ENCODE assay signal across 23 mouse cellular contexts in genomic region chr11:95576299-95576698, GRCm38 (mm10). TPM values are rescaled to one million over a fixed set of nuclear protein-coding genes. Genes with fewer than 3 reads are reported as not detected.
DNase-seq lines count a peak whose midpoint lies in the region; ATAC-seq and TF ChIP-seq lines count a peak whose summit lies in the region.
"Had no signal": no experiment of that assay in that cellular context is flagged by ENCODE, and none has a peak within 500 bp of the region (broad histone marks: within the 10 kb centered on the region; RNA-seq: fewer than 3 reads in every experiment).

No protein-coding gene starts in this region.

- H3K4me1 ChIP-seq in heart, embryonic 10.5 days: peaks cover 70% of the 10 kb centered on the region
- peaks cover 68% of the 10 kb centered on the region for H3K4me1 ChIP-seq in kidney, embryonic 15.5 days
- 0 out of 2 replicates have a peak, but pooled peaks cover 2% of the 10 kb centered on the region for H3K4me1 ChIP-seq in kidney, adult 2 months (ENCODE audit: control insufficient read depth, insufficient read depth, low read length)
- peaks cover 74% of the 10 kb centered on the region for H3K4me1 ChIP-seq in E14TG2a.4 (replicated peaks; ENCODE audit: low read depth, low read length)
- H3K4me1 ChIP-seq in limb, embryonic 13.5 days: peaks cover 83% of the 10 kb centered on the region

- no peak overlapping the region for H3K4me3 ChIP-seq in heart, embryonic 10.5 days
- H3K4me3 ChIP-seq in kidney, embryonic 15.5 days (replicated peaks): no peak overlapping the region
- H3K4me3 ChIP-seq in kidney, adult 2 months (ENCODE audit: insufficient read depth, low read depth, low read length): no peak overlapping the region
- H3K4me3 ChIP-seq in E14TG2a.4 (replicated peaks; ENCODE audit: low read length): peak overlapping the region; percentile 29; the same call in 1 of the 2 replicates
- no peak overlapping the region for H3K4me3 ChIP-seq in limb, embryonic 13.5 days
- H3K4me3 ChIP-seq: layer of hippocampus, adult 2 months; liver, embryonic 13.5 days had no signal

- peak overlapping the region; percentile 63 for H3K27ac ChIP-seq in heart, embryonic 10.5 days
- peak overlapping the region; percentile 45; the same call in 1 of the 2 replicates for H3K27ac ChIP-seq in kidney, embryonic 15.5 days
- H3K27ac ChIP-seq in kidney, adult 2 months (ENCODE audit: insufficient read depth, low read depth, low read length): no peak overlapping the region
- no peak overlapping the region for H3K27ac ChIP-seq in limb, embryonic 13.5 days
- H3K27ac ChIP-seq: hindbrain, embryonic 14.5 days; layer of hippocampus, adult 2 months; liver, embryonic 13.5 days had no signal

- H3K27me3 ChIP-seq in heart, embryonic 10.5 days (ENCODE audit: insufficient read depth, poor library complexity, severe bottlenecking): peaks cover 73% of the 10 kb centered on the region
- H3K27me3 ChIP-seq in kidney, embryonic 15.5 days: peaks cover 39% of the 10 kb centered on the region
- H3K27me3 ChIP-seq in kidney, adult 2 months (replicated peaks; ENCODE audit: control insufficient read depth, insufficient read depth, low read length): no peaks in the 10 kb centered on the region
- peaks cover 34% of the 10 kb centered on the region for H3K27me3 ChIP-seq in E14TG2a.4 (ENCODE audit: insufficient read depth, low read length)
- H3K27me3 ChIP-seq in limb, embryonic 13.5 days: peaks cover 88% of the 10 kb centered on the region

- DNase-seq in heart, embryonic 10.5 days (ENCODE audit: low spot score): no peak
- DNase-seq in heart, postnatal 4 days: no peak
- DNase-seq in kidney, adult 2 months: no peak
- DNase-seq in right cerebral cortex, adult 2 months (ENCODE audit: low spot score in 2 of 2): no peak
- no peak for DNase-seq in testis, postnatal 10 days (ENCODE audit: low spot score)
- DNase-seq: adrenal gland, postnatal 36 days; cerebellum, adult 9-10 months; gastrocnemius, postnatal 25 days; heart, postnatal 36 days; liver, embryonic 13.5 days; lung, adult 2 months; lung, postnatal 36 days; midbrain, embryonic 14.5 days; thymus, adult 2 months; thymus, postnatal 4 days had no signal

- H3K36me3 ChIP-seq in heart, embryonic 10.5 days: 0 out of 2 replicates have a peak, but pooled peaks cover 2% of the 10 kb centered on the region
- H3K36me3 ChIP-seq in kidney, embryonic 15.5 days: peaks cover 5% of the 10 kb centered on the region; the same call in 1 of the 2 replicates
- no peaks in the 10 kb centered on the region for H3K36me3 ChIP-seq in kidney, adult 2 months (ENCODE audit: control insufficient read depth, insufficient read depth, low read length)
- peaks cover 83% of the 10 kb centered on the region for H3K36me3 ChIP-seq in E14TG2a.4 (ENCODE audit: insufficient read depth, low read length)
- H3K36me3 ChIP-seq in limb, embryonic 13.5 days: no peaks in the 10 kb centered on the region; the same call in 1 of the 2 replicates
- H3K36me3 ChIP-seq: liver, embryonic 13.5 days had no signal

- H3K4me2 ChIP-seq in kidney, embryonic 15.5 days: no peak overlapping the region
- H3K4me2 ChIP-seq in limb, embryonic 13.5 days (replicated peaks): peak overlapping the region; percentile 9; the same call in 1 of the 2 replicates
- H3K4me2 ChIP-seq: hindbrain, embryonic 14.5 days; liver, embryonic 13.5 days had no signal

- no peak for TF ChIP-seq CTCF in kidney, adult 2 months (conservative IDR thresholded peaks at IDR 0.05; ENCODE audit: insufficient read depth, insufficient read length, low read depth, low read length)
- TF ChIP-seq CTCF in E14TG2a.4 (conservative IDR thresholded peaks at IDR 0.05; ENCODE audit: low read length): no peak

- TF ChIP-seq POLR2A in kidney, adult 2 months (IDR thresholded peaks at IDR 0.05; ENCODE audit: low read depth, low read length): no peak

- WGBS in heart, embryonic 10.5 days: 48% methylated on average over 8 of the region's 8 CpGs
- WGBS in kidney, embryonic 15.5 days: 24% methylated on average over 8 of the region's 8 CpGs
- WGBS in kidney, adult 2 months: 54% methylated on average over 8 of the region's 8 CpGs
- 39% methylated on average over 8 of the region's 8 CpGs for WGBS in limb, embryonic 13.5 days

- no peak overlapping the region for H3K9ac ChIP-seq in kidney, embryonic 15.5 days
- H3K9ac ChIP-seq in limb, embryonic 13.5 days: no peak overlapping the region; the same call in 1 of the 2 replicates
- H3K9ac ChIP-seq: hindbrain, embryonic 14.5 days; liver, embryonic 13.5 days had no signal

- ATAC-seq in kidney, embryonic 15.5 days (replicated peaks; ENCODE audit: low FRiP score): no peak
- ATAC-seq in limb, embryonic 13.5 days (ENCODE audit: low FRiP score, low read depth): no peak
- ATAC-seq: CD4-positive, CD25-positive, alpha-beta regulatory T cell, adult 4 months; inflammation-experienced regulatory T-cells, adult 6 months had no signal

- no peaks in the 10 kb centered on the region for H3K9me3 ChIP-seq in heart, embryonic 10.5 days
- no peaks in the 10 kb centered on the region for H3K9me3 ChIP-seq in kidney, embryonic 15.5 days (replicated peaks)
- H3K9me3 ChIP-seq in E14TG2a.4 (ENCODE audit: low read length): no peaks in the 10 kb centered on the region
- H3K9me3 ChIP-seq in limb, embryonic 13.5 days: no peaks in the 10 kb centered on the region
- H3K9me3 ChIP-seq: liver, embryonic 13.5 days had no signal

RNA-seq across cellular contexts. Expression of gene Ngfr, which starts 11.2 kb away (rescaled TPM):
- 4.5 and 9.9 TPM in 2 replicates for polyA plus RNA-seq in heart, embryonic 10.5 days (2016; fragmentation: Nextera tagmentation; extraction: Ambion mirVana)
- total RNA-seq in heart, postnatal 4 days (2021): 1 to 10 TPM; 3.7 to 4.3 TPM
- 25.8 and 28.7 TPM in 2 replicates for polyA plus RNA-seq in kidney, embryonic 15.5 days (2015; fragmentation: Nextera tagmentation; extraction: Ambion mirVana)
- polyA plus RNA-seq in kidney, adult 2 months (2012; rRNA removed): 5.7 and 6.6 TPM in 2 replicates
- polyA plus RNA-seq in limb, embryonic 13.5 days (2015; fragmentation: Nextera tagmentation; extraction: Ambion mirVana): 29.4 and 34.5 TPM in 2 replicates
- total RNA-seq: megakaryocyte-erythroid progenitor cell, adult 5-6 weeks had no signal
- polyA plus RNA-seq: CD4-positive, CD25-positive, alpha-beta regulatory T cell, adult 4 months; inflammation-experienced regulatory T-cells, adult 6 months had no signal

Comparison
In these comparisons a context has a peak if more than half of its experiments do, and no peak if none do; other contexts are left out.
1. H3K27ac ChIP-seq: peak in heart, embryonic 10.5 days (single experiment) and kidney, embryonic 15.5 days (single experiment); none in kidney, adult 2 months (single experiment) and limb, embryonic 13.5 days (single experiment).